Mouse (Mus musculus) heart, embryonic 12.5 days (tissue): ENCODE measurements around the gene Tasp1. TPM values are rescaled to one million over a fixed set of nuclear protein-coding genes. Genes with fewer than 3 reads are reported as not detected.
"Not testable (repeated sequence)": the region's sequence is repeated elsewhere in the genome, so short reads cannot be mapped to it uniquely, and the experiment has no call there.

Experiments
- ATAC-seq: fragments of 200-750 bp; cut with Nextera tagmentation; 2 replicates; pipeline ENCODE4 v1.8.0; 2017; ENCODE audit warnings: moderate TSS enrichment, moderate library complexity; ENCODE audit not compliant: insufficient number of reproducible peaks, low FRiP score
- H3K27ac ChIP-seq: fragments of 300-500 bp; sonication (generic); 2 replicates; pipeline ENCODE4 v1.5.1; 2016; ENCODE audit warnings: mild to moderate bottlenecking, moderate library complexity; ENCODE audit not compliant: poor library complexity, severe bottlenecking
- H3K27me3 ChIP-seq: fragments of 300-500 bp; sonication (generic); replicated peaks from 2 replicates; pipeline ENCODE4 v1.6.1; 2016; ENCODE audit warnings: mild to moderate bottlenecking, moderate library complexity
- H3K36me3 ChIP-seq: fragments of 300-500 bp; sonication (generic); 2 replicates; pipeline ENCODE4 v1.6.1; 2016; ENCODE audit warnings: mild to moderate bottlenecking, moderate library complexity
- H3K4me1 ChIP-seq: fragments of 300-500 bp; sonication (generic); replicated peaks from 2 replicates; pipeline ENCODE4 v1.6.1; 2016; ENCODE audit warnings: mild to moderate bottlenecking
- H3K4me2 ChIP-seq: fragments of 300-500 bp; sonication (generic); 2 replicates; pipeline ENCODE4 v1.6.1; 2016; ENCODE audit warnings: mild to moderate bottlenecking, moderate library complexity
- H3K4me3 ChIP-seq: fragments of 300-500 bp; sonication (generic); 2 replicates; pipeline ENCODE4 v1.5.1; 2016; ENCODE audit warnings: mild to moderate bottlenecking
- H3K9ac ChIP-seq: fragments of 300-500 bp; sonication (generic); 2 replicates; pipeline ENCODE4 v1.6.1; 2016; ENCODE audit warnings: mild to moderate bottlenecking, moderate library complexity
- H3K9me3 ChIP-seq: fragments of 300-500 bp; sonication (generic); replicated peaks from 2 replicates; pipeline ENCODE4 v1.6.1; 2016; ENCODE audit warnings: mild to moderate bottlenecking, moderate library complexity
- WGBS: fragments of 180-500 bp; shearing (Covaris S2); methylation state at CpG from one replicate; pipeline ENCODE4 v1.1.7; 2016; 5-methylcytosine and 5-hydroxymethylcytosine counted together
- polyA plus RNA-seq: library from polyadenylated mRNA; unstranded; fragments of >200 nt; fragmentation: Nextera tagmentation; extraction: Ambion mirVana; gene quantifications from 2 replicates; pipeline ENCODE4 v1.2.1, GENCODE M21; 2016

The Tasp1 gene
- polyA plus RNA-seq, 1 experiment from 2014 or later, result 14.7 TPM

- no peak overlapping the region for H3K27ac ChIP-seq
- no peak for ATAC-seq
- no peak overlapping the region for H3K9ac ChIP-seq
- H3K4me3 ChIP-seq, result no peak overlapping the region
- no peaks in the 10 kb centered on the region for H3K27me3 ChIP-seq
- no peaks in the 10 kb centered on the region for H3K4me1 ChIP-seq
- no peaks in the 10 kb centered on the region for H3K36me3 ChIP-seq
- no peak overlapping the region for H3K4me2 ChIP-seq
- no peaks in the 10 kb centered on the region for H3K9me3 ChIP-seq
- 83% methylated on average over 7 of the region's 7 CpGs for WGBS
These were observed 17.6 kb upstream of the Tasp1 start for GRCm38 (mm10) chr2:140084245-140084644.

GRCm38 (mm10) chr2:140080747-140081577, 14.4 kb upstream of the Tasp1 start:
- no peak overlapping the region for H3K9ac ChIP-seq
- 76% methylated on average over 11 of the region's 11 CpGs for WGBS
- H3K27ac ChIP-seq, result no peak overlapping the region
- no peaks in the 10 kb centered on the region for H3K9me3 ChIP-seq
- H3K4me1 ChIP-seq, result no peaks in the 10 kb centered on the region
- no peak for ATAC-seq
- no peaks in the 10 kb centered on the region for H3K27me3 ChIP-seq
- H3K36me3 ChIP-seq, result no peaks in the 10 kb centered on the region
- H3K4me3 ChIP-seq, result no peak overlapping the region
- H3K4me2 ChIP-seq, result no peak overlapping the region

GRCm38 (mm10) chr2:140079284-140079683, 12.7 kb upstream of the Tasp1 start:
- not testable (repeated sequence) for H3K4me3 ChIP-seq, ATAC-seq

GRCm38 (mm10) chr2:140078600-140079280, 12.1 kb upstream of the Tasp1 start:
- Histone ChIP-seq H3K36me3 (no peaks in the 10 kb centered on the region), H3K4me1 (no peaks in the 10 kb centered on the region), H3K4me2 (no peak overlapping the region), H3K9me3 (no peaks in the 10 kb centered on the region), H3K27me3 (no peaks in the 10 kb centered on the region), H3K4me3 (no peak overlapping the region), H3K27ac (no peak overlapping the region), H3K9ac (no peak overlapping the region)
- WGBS, result 44% methylated on average over 6 of the region's 6 CpGs
- ATAC-seq, result no peak

More at GRCm38 (mm10) chr2:140079284-140079683, 12.7 kb upstream of the Tasp1 start:
- H3K36me3 ChIP-seq, H3K9me3 ChIP-seq, H3K9ac ChIP-seq, H3K4me2 ChIP-seq, H3K4me1 ChIP-seq, H3K27me3 ChIP-seq, H3K27ac ChIP-seq: not testable (repeated sequence)

GRCm38 (mm10) chr2:140077476-140077875, 10.9 kb upstream of the Tasp1 start:
- H3K4me3 ChIP-seq, result no peak overlapping the region
- H3K27ac ChIP-seq, result no peak overlapping the region
- no peak for ATAC-seq
- no peaks in the 10 kb centered on the region for H3K9me3 ChIP-seq
- H3K4me1 ChIP-seq, result no peaks in the 10 kb centered on the region
- no peak overlapping the region for H3K9ac ChIP-seq
- 30% methylated on average over 1 of the region's 1 CpGs for WGBS
- H3K4me2 ChIP-seq, result no peak overlapping the region
- H3K27me3 ChIP-seq, result no peaks in the 10 kb centered on the region
- no peaks in the 10 kb centered on the region for H3K36me3 ChIP-seq

GRCm38 (mm10) chr2:140075150-140075549, 8.5 kb upstream of the Tasp1 start:
- no peaks in the 10 kb centered on the region for H3K36me3 ChIP-seq
- H3K4me3 ChIP-seq, result no peak overlapping the region
- no peak overlapping the region for H3K9ac ChIP-seq
- no peaks in the 10 kb centered on the region for H3K9me3 ChIP-seq
- WGBS, result 65% methylated on average over 3 of the region's 3 CpGs
- no peak overlapping the region for H3K27ac ChIP-seq
- ATAC-seq, result no peak
- no peak overlapping the region for H3K4me2 ChIP-seq
- H3K4me1 ChIP-seq, result no peaks in the 10 kb centered on the region
- H3K27me3 ChIP-seq, result no peaks in the 10 kb centered on the region

- WGBS, result 42% methylated on average over 4 of the region's 4 CpGs
- Histone ChIP-seq H3K27me3 (no peaks in the 10 kb centered on the region), H3K4me1 (0 out of 2 replicates have a peak, but pooled peaks cover 3% of the 10 kb centered on the region), H3K27ac (no peak overlapping the region), H3K9me3 (no peaks in the 10 kb centered on the region), H3K9ac (no peak overlapping the region), H3K36me3 (no peaks in the 10 kb centered on the region), H3K4me2 (peak overlapping the region; percentile 79), H3K4me3 (peak overlapping the region; percentile 78)
- no peak for ATAC-seq
These were observed 911 bp upstream of the Tasp1 start for GRCm38 (mm10) chr2:140067516-140067915.

- Histone ChIP-seq H3K4me2 (peak overlapping the region; percentile 79), H3K4me3 (peak overlapping the region; percentile 78), H3K4me1 (0 out of 2 replicates have a peak, but pooled peaks cover 3% of the 10 kb centered on the region), H3K9me3 (no peaks in the 10 kb centered on the region), H3K9ac (no peak overlapping the region), H3K27me3 (no peaks in the 10 kb centered on the region), H3K36me3 (no peaks in the 10 kb centered on the region), H3K27ac (no peak overlapping the region)
- 80% methylated on average over 8 of the region's 8 CpGs for WGBS
- ATAC-seq, result no peak
These were observed 929 bp downstream of the Tasp1 start for GRCm38 (mm10) chr2:140065676-140066075.

GRCm38 (mm10) chr2:140061481-140061880, 5.1 kb downstream of the Tasp1 start:
- Histone ChIP-seq H3K36me3 (peaks cover 6% of the 10 kb centered on the region), H3K4me3 (no peak overlapping the region), H3K27me3 (no peaks in the 10 kb centered on the region), H3K4me2 (no peak overlapping the region), H3K4me1 (no peaks in the 10 kb centered on the region), H3K9me3 (no peaks in the 10 kb centered on the region), H3K9ac (no peak overlapping the region), H3K27ac (no peak overlapping the region)
- no peak for ATAC-seq
- WGBS, result 65% methylated on average over 3 of the region's 3 CpGs

GRCm38 (mm10) chr2:140060092-140060867, 6.3 kb downstream of the Tasp1 start:
- Histone ChIP-seq H3K4me2 (no peak overlapping the region), H3K4me3 (no peak overlapping the region), H3K27me3 (no peaks in the 10 kb centered on the region), H3K9ac (no peak overlapping the region), H3K4me1 (no peaks in the 10 kb centered on the region), H3K27ac (no peak overlapping the region), H3K9me3 (no peaks in the 10 kb centered on the region), H3K36me3 (peaks cover 13% of the 10 kb centered on the region)
- ATAC-seq, result no peak
- 80% methylated on average over 4 of the region's 4 CpGs for WGBS

GRCm38 (mm10) chr2:140058125-140058524, 8.5 kb downstream of the Tasp1 start:
- ATAC-seq, result no peak
- Histone ChIP-seq H3K27ac (no peak overlapping the region), H3K27me3 (no peaks in the 10 kb centered on the region), H3K36me3 (peaks cover 18% of the 10 kb centered on the region), H3K4me3 (no peak overlapping the region), H3K9ac (no peak overlapping the region), H3K9me3 (no peaks in the 10 kb centered on the region), H3K4me1 (no peaks in the 10 kb centered on the region), H3K4me2 (no peak overlapping the region)
- WGBS, result 89% methylated on average over 6 of the region's 6 CpGs
